Mouse (Mus musculus) lung, embryonic 16.5 days (tissue): ENCODE measurements around the gene Bach2. TPM values are rescaled to one million over a fixed set of nuclear protein-coding genes. Genes with fewer than 3 reads are reported as not detected.
A peak's percentile ranks its signal among the peaks of the same experiment; 100 is the strongest.

Experiments
- ATAC-seq: fragments of 200-750 bp; cut with Nextera tagmentation; 2 replicates; pipeline ENCODE4 v1.8.0; 2017; ENCODE audit warnings: low read depth, mild to moderate bottlenecking, moderate library complexity
- H3K27ac ChIP-seq: fragments of 300-500 bp; sonication (generic); 2 replicates; pipeline ENCODE4 v1.5.1; 2014; ENCODE audit warnings: mild to moderate bottlenecking, control low read depth, low read length
- H3K27me3 ChIP-seq: fragments of 300-500 bp; sonication (generic); 2 replicates; pipeline ENCODE4 v1.6.1; 2014; ENCODE audit warnings: low read depth, low read length, mixed read lengths; ENCODE audit not compliant: control insufficient read depth, insufficient read depth
- H3K36me3 ChIP-seq: fragments of 300-500 bp; sonication (generic); 2 replicates; pipeline ENCODE4 v1.6.1; 2014; ENCODE audit warnings: low read length; ENCODE audit not compliant: control insufficient read depth, insufficient read depth
- H3K4me1 ChIP-seq: fragments of 300-500 bp; sonication (generic); replicated peaks from 2 replicates; pipeline ENCODE4 v1.6.1; 2014; ENCODE audit warnings: low read length, mixed read lengths; ENCODE audit not compliant: control insufficient read depth, insufficient read depth
- H3K4me2 ChIP-seq: fragments of 300-500 bp; sonication (generic); 2 replicates; pipeline ENCODE4 v1.6.1; 2014; ENCODE audit warnings: low read depth, low read length, control low read depth
- H3K4me3 ChIP-seq: fragments of 300-500 bp; sonication (generic); 2 replicates; pipeline ENCODE4 v1.5.1; 2014; ENCODE audit warnings: mild to moderate bottlenecking, low read length, control low read depth
- H3K9ac ChIP-seq: fragments of 300-500 bp; sonication (generic); 2 replicates; pipeline ENCODE4 v1.6.1; 2014; ENCODE audit warnings: low read length, control low read depth
- H3K9me3 ChIP-seq: fragments of 300-500 bp; sonication (generic); 2 replicates; pipeline ENCODE4 v1.6.1; 2016; ENCODE audit warnings: low read length; ENCODE audit not compliant: control insufficient read depth
- WGBS: fragments of 180-500 bp; shearing (Covaris S2); extraction: QIAGEN DNeasy Blood & Tissue Kit; methylation state at CpG from one replicate; pipeline ENCODE4 v1.1.7; 2014; 5-methylcytosine and 5-hydroxymethylcytosine counted together
- polyA plus RNA-seq: library from polyadenylated mRNA; unstranded; fragments of >200 nt; fragmentation: Nextera tagmentation; extraction: Ambion mirVana; gene quantifications from 2 replicates; pipeline ENCODE4 v1.2.1, GENCODE M21; 2015

Bach2 gene
- polyA plus RNA-seq, 1 experiment from 2014 or later: 6.7 TPM

- H3K36me3 ChIP-seq: no peaks in the 10 kb centered on the region
- peaks cover 74% of the 10 kb centered on the region for H3K4me1 ChIP-seq
- no peaks in the 10 kb centered on the region for H3K27me3 ChIP-seq
- no peak overlapping the region for H3K27ac ChIP-seq
- no peak overlapping the region for H3K4me3 ChIP-seq
- ATAC-seq: no peak
- H3K9ac ChIP-seq: no peak overlapping the region
- H3K9me3 ChIP-seq: no peaks in the 10 kb centered on the region
- no peak overlapping the region for H3K4me2 ChIP-seq
- 75% methylated on average over 6 of the region's 6 CpGs for WGBS
Measured at GRCm38 (mm10) chr4:32245586-32245985, 7.0 kb downstream of the Bach2 start.

DNA sequence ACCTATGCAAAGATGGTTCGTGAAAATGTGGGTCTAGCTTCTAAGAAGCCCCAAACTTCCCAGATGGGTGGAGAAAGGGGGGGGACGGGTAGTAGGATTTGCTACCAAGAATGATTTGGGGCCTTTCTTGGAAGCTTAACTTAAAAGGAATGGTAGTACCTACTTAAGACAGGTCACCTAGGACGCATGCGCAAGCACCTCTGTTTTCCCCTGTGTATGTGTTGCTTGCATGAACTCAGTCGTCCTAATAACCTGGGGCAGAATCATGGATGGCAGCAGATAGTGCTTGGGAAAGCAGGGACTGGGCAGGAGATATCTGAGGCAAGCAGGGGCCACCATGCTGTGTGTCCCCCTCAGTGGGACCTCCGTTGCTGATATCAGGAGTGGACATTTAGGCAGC lies 7.4 kb downstream of the Bach2 start:
- Histone ChIP-seq H3K36me3 (no peaks in the 10 kb centered on the region), H3K4me2 (no peak overlapping the region), H3K9me3 (no peaks in the 10 kb centered on the region), H3K4me3 (no peak overlapping the region), H3K9ac (no peak overlapping the region), H3K27me3 (no peaks in the 10 kb centered on the region), H3K4me1 (peaks cover 75% of the 10 kb centered on the region), H3K27ac (no peak overlapping the region)
- WGBS: 63% methylated on average over 6 of the region's 6 CpGs
- no peak for ATAC-seq

- Histone ChIP-seq H3K9ac (no peak overlapping the region), H3K4me3 (no peak overlapping the region), H3K4me2 (no peak overlapping the region), H3K9me3 (no peaks in the 10 kb centered on the region), H3K27me3 (no peaks in the 10 kb centered on the region), H3K27ac (no peak overlapping the region), H3K36me3 (no peaks in the 10 kb centered on the region), H3K4me1 (peaks cover 72% of the 10 kb centered on the region)
- peak; percentile 66 for ATAC-seq
- 18% methylated on average over 7 of the region's 7 CpGs for WGBS
Measured at GRCm38 (mm10) chr4:32246801-32247200, 8.2 kb downstream of the Bach2 start.

DNA sequence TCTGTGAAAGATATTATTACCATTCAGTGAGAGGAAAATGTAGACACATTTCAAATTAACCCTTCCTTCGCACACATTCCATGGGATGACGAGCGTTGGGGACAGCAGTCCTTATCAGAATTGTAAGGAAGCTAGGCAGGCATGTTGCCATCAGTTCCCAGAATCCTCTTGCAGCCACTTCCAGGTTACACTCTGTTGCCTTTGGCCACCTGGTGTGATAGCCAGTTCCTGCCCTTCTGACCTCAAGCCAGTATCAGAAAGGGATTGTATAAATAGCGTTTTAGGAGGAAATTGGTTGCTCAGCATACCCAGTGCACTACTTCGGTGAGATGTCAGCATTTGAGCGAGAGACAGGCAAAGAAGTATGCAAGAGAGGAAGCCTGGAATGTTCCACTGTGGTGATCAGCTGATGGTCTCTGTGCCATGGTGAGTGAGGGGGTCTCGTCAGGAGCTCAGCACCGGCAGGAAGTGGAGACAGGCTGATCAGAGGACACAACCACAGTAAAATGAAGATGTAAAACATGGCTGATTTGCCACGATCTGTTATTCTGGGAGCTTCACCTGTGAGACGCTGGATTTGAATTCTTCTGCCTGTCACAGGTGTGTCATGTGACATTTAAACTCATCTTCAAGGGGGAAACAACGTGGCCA lies 9.0 kb downstream of the Bach2 start:
- Histone ChIP-seq H3K27me3 (no peaks in the 10 kb centered on the region), H3K9ac (no peak overlapping the region), H3K9me3 (no peaks in the 10 kb centered on the region), H3K27ac (no peak overlapping the region), H3K36me3 (no peaks in the 10 kb centered on the region), H3K4me1 (peaks cover 72% of the 10 kb centered on the region), H3K4me3 (no peak overlapping the region), H3K4me2 (peak overlapping the region; percentile 30)
- 30% methylated on average over 11 of the region's 11 CpGs for WGBS
- ATAC-seq: no peak

- H3K9me3 ChIP-seq: no peaks in the 10 kb centered on the region
- ATAC-seq: no peak
- H3K36me3 ChIP-seq: no peaks in the 10 kb centered on the region
- no peaks in the 10 kb centered on the region for H3K27me3 ChIP-seq
- H3K27ac ChIP-seq: no peak overlapping the region
- H3K4me1 ChIP-seq: peaks cover 66% of the 10 kb centered on the region
- WGBS: 32% methylated on average over 6 of the region's 6 CpGs
- H3K4me2 ChIP-seq: no peak overlapping the region
- no peak overlapping the region for H3K9ac ChIP-seq
- no peak overlapping the region for H3K4me3 ChIP-seq
Measured at GRCm38 (mm10) chr4:32248236-32248635, 9.6 kb downstream of the Bach2 start.

DNA sequence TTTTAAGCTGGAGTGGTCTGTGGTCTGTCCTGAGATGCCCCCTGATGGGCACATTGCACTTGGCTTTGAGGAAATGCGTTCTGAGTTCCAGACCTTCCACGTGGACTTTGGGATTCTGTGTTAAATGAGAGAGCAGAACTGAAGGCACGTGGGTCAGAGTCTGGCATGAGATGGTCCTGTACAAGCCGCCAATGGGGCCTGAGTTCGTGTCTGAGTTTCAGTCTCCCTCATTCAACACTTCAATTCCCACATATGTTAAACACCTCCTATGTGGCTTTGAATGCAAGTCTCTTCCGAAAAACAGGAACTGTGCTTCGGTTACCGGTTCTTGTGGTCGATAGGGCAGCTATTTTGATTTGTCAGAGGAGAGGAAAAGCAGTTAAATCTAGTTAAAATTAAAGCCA lies 10.4 kb downstream of the Bach2 start:
- Histone ChIP-seq H3K4me2 (no peak overlapping the region), H3K9ac (no peak overlapping the region), H3K4me3 (no peak overlapping the region), H3K27ac (no peak overlapping the region), H3K9me3 (no peaks in the 10 kb centered on the region), H3K4me1 (peaks cover 60% of the 10 kb centered on the region), H3K36me3 (no peaks in the 10 kb centered on the region), H3K27me3 (no peaks in the 10 kb centered on the region)
- 65% methylated on average over 9 of the region's 9 CpGs for WGBS
- no peak for ATAC-seq

- Histone ChIP-seq H3K9me3 (no peaks in the 10 kb centered on the region), H3K27ac (peak overlapping the region; percentile 80), H3K36me3 (no peaks in the 10 kb centered on the region), H3K4me2 (peak overlapping the region; percentile 54), H3K4me1 (peaks cover 55% of the 10 kb centered on the region), H3K9ac (peak overlapping the region; percentile 55), H3K4me3 (peak overlapping the region; percentile 31), H3K27me3 (no peaks in the 10 kb centered on the region)
- ATAC-seq: peak; percentile 35
- WGBS: 58% methylated on average over 15 of the region's 15 CpGs
Measured at GRCm38 (mm10) chr4:32249748-32250332, 11.2 kb downstream of the Bach2 start.

GRCm38 (mm10) chr4:32250333-32251004 lies 11.9 kb downstream of the Bach2 start:
- Histone ChIP-seq H3K27me3 (no peaks in the 10 kb centered on the region), H3K4me3 (peak overlapping the region; percentile 31), H3K9ac (peak overlapping the region; percentile 55), H3K27ac (peak overlapping the region; percentile 80), H3K36me3 (no peaks in the 10 kb centered on the region), H3K4me1 (peaks cover 55% of the 10 kb centered on the region), H3K4me2 (peak overlapping the region; percentile 54), H3K9me3 (no peaks in the 10 kb centered on the region)
- 5% methylated on average over 16 of the region's 16 CpGs for WGBS
- peak; percentile 60 for ATAC-seq

DNA sequence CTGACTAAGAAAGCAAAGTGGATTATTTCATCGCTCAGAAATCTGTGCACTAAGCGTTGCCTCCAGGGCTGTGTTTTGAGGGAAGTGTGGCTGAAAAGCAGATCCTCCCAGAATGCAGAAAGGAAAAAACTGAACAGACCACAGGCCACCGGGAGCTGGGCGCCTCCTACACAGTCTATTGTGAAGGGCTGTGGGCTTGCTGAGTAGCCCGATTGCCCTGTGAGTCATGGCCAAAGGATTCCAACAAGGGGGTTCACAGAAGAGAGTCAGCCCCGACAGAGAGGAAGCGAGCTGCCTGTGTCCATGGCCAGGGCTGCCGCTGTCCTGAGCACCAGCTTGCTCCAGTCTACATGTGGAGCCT lies 12.4 kb downstream of the Bach2 start:
- H3K4me3 ChIP-seq: peak overlapping the region; percentile 31
- no peaks in the 10 kb centered on the region for H3K27me3 ChIP-seq
- H3K4me2 ChIP-seq: peak overlapping the region; percentile 54
- peak overlapping the region; percentile 55 for H3K9ac ChIP-seq
- 8% methylated on average over 8 of the region's 8 CpGs for WGBS
- H3K27ac ChIP-seq: peak overlapping the region; percentile 80
- H3K4me1 ChIP-seq: peaks cover 53% of the 10 kb centered on the region
- no peaks in the 10 kb centered on the region for H3K36me3 ChIP-seq
- H3K9me3 ChIP-seq: no peaks in the 10 kb centered on the region
- peak; percentile 63 for ATAC-seq
